Mouse (Mus musculus): Measurements from ENCODE around the gene Ahr.

The Ahr gene

DNA sequence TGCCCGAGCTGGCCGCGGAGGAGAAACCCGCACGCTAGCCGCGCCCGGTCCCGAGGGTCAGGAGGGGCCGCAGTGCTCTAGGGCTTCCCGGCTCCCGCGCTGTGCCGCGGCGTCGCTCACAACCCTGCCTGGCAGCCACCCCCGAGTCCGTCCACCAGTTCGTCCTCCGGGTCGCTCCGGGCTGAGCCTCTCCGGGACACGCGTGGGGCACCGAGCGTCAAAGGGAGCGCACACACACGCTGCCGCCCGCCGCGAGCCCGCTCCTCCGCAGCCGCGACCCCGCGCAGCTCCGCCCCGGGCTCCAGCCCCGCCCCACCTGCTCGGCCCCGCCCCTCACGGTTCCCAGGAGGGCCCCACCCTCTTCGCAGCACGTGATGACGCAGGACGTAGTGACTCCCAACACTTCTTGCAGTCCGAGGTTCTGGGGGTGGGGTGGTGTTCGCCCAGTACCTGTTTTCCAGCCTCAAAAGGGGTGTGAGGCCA is at the start of gene Ahr:
Gene Ahr, minus strand, starts transcription at position 285 of the 483 bp plus-strand sequence.
- DNase-seq (ENCODE audit: low spot score in 2 of 2), result peak; percentile 84 to 85

DNA sequence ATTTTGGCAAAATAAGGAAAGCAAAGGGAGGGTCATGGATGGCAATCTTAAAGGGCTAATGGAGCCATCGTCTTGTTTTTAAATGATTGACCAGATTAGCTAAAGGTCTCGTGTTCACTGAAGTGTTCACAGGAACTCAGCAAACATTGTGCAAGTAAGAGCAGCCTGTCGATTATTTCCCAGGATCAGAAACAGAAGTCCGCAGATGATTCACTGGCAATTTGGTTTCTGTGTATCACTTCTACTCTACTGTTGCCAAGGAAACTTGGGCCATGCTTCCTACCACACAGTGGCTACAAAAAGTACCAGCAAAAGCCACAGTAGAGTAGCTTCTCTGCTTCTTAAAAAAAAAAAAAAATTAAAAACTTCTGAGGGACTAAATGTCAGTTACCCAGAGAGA is 44.0 kb upstream of the Ahr start:
- DNase-seq (ENCODE audit: low spot score in 2 of 2), result peak; percentile 2 to 3

DNA sequence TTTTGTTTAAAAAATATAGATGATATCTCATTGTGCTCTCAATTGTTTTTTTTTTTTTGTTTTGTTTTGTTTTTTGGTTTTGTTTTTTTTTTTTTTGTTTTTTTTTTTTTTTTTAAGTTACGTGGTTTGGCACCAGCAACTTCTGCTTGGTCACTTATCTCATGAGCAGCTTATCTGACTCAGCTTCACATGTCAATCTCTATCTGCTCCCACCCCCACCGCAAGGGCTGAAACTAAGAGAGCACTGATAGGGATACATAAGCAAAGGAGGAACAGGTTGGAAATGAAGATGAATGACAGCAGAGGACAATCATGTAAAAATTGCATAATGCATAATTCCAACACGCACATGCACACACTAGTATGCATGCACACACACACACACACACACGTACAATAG is 41.3 kb upstream of the Ahr start:
- no peak for DNase-seq (ENCODE audit: low spot score in 2 of 2)

DNA sequence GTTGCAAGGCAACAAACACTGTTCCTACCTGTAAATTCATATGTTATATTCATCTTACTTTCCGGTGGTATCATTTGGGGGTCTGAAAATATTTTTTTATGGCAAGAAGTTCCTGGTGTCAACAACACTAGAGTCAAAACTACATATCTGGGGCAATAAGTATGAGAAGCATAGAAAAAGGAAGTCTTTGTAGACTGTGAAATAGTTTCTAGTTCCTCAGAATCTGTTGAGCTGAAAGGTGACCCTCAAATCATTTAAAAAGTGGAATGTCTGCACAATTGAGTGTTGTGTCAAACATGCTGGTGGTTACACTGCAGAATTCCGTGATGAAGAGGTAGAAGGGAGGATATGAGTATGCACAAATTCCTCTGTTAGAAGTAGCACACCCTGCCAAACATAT is 38.9 kb upstream of the Ahr start:
- no peak for DNase-seq (ENCODE audit: low spot score in 2 of 2)

DNA sequence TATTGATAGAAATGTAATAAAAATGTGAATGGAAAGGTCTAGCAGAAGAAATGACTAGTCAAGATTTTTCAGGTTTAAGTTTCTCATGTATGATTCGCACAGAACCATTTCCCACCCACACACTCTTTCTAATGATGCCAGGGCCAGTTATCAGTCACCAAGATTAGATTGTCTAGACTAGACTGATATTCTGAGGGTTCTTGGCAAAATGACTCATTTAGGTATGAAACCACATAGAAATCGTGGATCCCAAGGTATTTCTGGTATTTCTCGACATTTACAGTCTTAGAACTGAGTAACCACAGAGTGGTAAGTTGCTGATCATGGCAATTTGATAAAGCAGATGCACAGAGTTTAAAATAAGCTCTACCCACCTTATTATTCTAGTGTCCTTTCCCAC is 28.0 kb upstream of the Ahr start:
- no peak for DNase-seq (ENCODE audit: low spot score in 2 of 2)

DNA sequence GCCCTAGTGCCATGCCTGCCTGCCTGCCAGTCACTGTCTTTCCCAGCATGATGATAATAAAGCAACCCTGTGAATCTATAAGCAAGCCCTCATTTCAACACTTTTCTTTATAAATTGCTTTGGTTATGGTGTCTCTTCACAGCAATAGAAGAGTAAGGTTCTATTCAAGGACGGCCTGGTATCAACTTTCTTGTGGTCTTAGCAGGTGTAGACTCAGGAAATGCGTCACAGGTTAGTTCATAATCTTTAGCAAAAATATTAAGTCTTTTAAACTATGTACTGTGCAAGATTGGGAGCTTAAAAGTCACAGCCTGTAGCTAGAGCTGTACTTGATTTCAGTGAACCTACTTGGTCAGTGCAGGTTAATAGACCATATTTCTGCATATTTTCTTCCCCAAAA is 24.0 kb upstream of the Ahr start:
- DNase-seq (ENCODE audit: low spot score in 2 of 2), result no peak

DNA sequence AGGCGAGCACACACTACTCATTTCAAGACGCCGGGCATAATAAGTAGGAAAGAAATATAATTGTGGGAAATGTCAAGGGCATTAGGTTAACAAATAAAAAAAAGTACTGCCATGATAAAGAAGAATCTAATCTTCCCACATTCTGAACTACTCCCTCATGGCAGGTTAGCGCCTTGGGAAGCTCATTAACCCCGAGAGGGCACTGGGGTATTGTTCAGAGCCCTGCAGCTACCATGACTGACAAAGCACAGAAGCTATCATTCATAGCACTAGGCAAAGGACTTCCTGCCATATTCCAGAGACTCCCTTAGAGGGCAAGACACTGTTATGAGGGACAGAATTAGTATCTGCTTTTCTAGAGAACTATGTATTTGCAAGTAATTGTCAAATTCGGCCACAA is 21.1 kb upstream of the Ahr start:
- DNase-seq (ENCODE audit: low spot score in 2 of 2), result no peak

DNA sequence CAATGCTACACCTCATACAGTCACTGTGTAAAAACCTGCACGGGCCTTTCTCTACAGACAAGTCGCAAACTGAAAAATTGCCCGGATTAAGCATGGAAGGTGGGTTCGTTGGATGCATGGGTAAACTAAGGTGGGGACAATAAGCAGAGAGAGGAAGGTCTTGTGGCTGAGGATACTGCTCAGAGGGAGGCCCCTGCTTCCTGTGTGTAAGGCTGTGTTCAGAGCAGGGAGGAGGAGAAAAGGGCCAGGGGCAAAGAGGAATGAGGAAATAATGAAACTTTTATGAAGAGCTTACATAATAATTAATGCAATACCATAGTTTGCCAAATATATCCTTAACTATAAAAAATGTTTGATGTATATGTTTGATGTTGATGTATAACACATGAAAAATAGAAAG is 19.5 kb upstream of the Ahr start:
- DNase-seq (ENCODE audit: low spot score in 2 of 2), result no peak

DNA sequence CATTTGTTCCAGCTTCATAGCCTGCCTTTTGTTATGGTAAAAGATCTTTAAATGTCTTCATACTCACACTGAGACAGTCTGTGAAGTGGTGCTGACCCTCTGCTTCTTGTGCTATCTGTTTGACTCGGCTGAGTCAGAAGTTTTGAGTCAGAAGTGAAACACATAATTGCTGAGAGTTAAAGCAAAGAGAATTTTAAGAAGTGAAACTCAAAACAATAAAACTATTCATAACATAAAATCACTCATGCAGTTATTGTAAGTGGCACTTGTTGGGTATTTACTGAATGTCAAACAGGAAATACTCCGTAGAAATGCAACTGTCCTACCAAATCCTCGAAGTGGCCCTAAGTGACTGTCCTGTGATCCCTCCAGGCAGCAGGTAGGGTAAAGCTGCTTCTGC is 18.3 kb upstream of the Ahr start:
- no peak for DNase-seq (ENCODE audit: low spot score in 2 of 2)

DNA sequence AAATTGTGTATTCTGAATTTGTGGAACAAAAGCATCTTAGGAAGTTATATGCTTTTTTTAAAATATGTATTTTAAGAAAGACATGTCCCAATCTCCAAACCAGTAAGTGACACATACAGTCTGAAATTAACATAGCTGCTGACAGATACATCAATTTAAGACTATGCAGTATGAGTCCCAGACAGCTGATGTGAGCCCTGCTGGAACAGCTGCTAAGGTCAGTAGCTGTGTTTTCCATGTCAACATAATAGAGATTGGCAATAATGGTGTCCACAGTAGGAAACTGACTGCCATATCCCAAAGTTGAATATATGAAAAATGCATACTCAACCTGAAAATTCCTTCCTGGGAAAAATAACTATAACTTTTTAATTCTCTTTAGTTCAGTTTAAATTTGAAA is 15.5 kb upstream of the Ahr start:
- DNase-seq (ENCODE audit: low spot score in 2 of 2), result no peak

DNA sequence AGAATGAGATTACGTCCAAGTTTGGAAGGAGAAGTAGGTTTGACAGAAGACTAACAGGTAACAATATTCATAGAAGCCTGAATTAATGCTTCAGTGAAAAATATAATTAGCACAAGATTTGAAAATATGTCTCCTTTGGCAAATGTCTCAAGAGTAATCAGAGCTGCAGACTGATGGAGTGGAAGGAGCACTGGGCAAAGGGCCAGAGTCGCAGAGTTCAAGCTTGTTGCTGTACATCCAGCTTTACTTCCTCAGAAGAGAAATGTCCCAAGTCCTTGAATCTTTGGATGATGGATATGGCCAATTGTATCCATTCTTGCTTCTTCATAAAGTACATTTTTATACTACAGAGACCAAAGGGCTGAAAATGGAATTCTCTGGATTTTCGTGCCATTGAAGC is 8.0 kb upstream of the Ahr start:
- no peak for DNase-seq (ENCODE audit: low spot score in 2 of 2)

DNA sequence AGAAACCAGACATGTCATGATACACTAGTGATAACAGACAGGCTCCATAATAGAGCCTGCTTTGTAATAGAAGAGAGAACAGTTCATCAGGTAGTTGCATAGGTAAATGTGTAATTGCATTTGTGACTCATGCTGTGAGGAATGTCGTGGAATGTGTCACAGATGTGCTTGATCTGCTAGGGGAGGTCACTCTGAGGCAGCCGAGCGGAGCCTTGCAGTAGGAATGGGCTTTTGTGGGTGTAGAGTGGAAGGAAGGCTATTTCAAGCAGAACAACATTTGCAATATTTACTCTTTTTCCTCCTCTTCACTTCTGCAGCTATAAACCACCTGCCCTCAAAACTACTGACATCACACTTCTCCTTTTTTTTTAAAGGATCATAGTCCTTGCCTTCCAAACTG is 4.0 kb upstream of the Ahr start:
- DNase-seq (ENCODE audit: low spot score in 2 of 2), result no peak

DNA sequence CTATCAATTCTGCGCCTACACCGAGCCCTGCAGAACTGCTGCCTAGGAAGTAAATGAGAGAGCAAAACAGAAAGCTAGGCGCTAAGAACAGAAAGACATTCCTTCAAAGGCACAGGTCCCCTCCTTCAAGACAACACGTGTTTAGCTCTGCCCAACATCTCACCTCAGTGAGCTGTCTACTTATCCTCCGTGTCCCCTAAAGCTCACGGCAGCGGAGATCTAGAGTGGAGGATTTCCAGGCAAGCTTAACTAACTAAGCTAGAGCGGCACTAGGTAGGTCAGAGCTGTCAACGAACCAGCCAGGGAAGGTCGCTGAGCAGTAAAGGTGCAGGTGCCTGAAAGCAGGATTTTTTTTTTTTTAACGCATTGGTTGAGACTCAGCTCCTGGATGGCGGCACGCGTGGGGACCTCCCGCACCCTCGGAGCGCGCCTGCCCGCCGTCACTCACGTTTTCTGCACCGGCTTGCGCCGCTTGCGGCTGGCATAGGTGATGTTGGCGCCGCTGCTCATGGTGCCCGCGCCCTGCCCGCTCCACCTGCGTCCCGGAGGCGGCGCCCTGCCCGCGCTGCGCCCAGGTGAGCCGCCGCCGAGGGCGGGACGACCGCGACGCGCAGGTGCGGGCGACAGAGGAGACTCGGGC is 604 bp downstream of the Ahr start:
- DNase-seq (ENCODE audit: low spot score in 2 of 2), result peak; percentile 30 to 32

DNA sequence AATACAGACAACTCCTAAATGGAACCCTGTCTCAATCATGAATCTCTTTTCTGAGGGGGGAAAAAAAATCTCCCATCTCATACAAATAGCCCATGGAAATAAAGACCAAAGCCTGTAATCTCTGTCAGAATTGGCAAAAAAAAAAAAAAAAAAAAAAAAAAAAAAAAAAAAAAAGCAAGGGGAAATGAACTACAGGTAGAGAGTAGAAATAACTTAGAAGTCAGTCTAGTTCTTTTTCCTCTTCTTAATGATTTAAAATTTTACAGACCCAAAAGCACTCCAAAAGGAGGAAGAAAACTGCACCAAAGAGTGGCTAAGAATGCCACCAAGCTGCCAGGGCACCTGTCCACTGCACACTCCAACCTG is 1.1 kb downstream of the Ahr start:
- DNase-seq (ENCODE audit: low spot score in 2 of 2), result no peak

DNA sequence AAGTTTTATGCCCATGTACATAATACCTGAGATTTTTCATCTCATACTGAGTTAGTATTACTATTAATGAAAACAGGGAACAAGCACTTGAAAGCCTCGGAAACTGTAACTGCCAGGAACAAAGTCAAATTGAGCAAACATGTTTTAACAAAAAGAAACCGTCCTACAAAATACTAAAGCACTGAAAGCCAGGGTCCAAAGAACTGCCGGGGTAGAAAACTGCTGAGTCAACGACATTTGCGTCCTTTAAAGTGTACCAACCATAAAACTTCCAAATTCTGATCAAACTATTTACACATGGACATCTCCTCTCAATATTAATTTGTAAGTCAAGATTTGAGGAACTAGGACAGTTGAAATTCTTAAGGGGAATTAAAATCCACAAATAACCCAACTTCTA is 1.7 kb downstream of the Ahr start:
- DNase-seq (ENCODE audit: low spot score in 2 of 2), result no peak

DNA sequence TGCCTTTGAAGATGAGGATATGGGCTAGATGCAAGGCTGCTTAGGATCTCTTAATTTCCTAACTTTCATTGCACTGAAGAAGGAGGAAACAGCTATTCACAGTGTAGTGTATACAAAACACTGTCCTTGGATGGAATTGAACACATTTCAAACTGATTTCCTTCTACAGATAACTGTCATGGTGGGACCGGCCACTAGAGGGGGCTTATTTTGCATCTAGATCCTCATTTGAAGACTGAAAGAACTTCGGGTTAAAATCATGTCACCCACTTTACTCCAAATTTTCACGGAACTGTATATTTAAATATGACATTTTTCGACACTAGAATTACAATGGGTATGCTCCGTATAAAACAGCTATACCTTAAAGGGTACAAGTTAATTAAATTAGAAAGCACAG is 2.7 kb downstream of the Ahr start:
- DNase-seq (ENCODE audit: low spot score in 2 of 2), result peak; percentile 87

DNA sequence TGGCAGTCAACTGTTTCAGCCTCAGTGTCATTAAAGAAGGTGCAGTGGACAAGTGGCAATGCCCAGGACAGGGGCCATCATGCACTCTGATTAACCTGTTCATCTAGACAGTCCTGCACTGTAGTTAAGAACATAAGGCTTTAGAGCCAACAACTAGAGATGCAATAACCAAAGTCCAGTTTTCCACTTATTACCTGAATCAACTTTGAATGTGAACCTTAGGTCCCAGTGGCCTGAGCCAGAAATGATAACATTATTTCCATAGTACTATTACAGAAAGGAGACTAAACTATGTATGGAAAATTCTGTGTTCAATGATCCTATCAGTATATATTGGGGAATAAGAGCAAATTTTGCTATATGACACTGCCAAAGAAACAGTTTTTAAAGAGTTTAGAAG is 4.3 kb downstream of the Ahr start:
- no peak for DNase-seq (ENCODE audit: low spot score in 2 of 2)

DNA sequence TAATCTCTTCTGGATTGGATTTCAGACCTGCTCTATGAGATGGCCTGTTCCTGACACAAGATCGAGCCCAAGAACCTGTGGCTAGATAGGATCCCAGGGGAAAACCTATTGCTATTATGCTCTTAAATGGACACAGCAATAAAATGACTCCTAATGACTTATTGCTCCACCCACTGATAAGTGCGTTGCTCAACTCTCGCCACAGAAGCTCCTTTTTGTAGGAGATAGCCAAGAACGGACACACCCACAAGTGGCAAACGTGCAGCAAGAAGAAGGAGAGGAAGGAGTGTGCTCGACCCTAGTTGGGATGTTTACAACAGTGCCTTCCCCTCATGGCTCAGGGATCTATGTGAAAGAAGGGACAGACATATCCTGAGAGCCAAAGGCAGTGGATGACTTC is 7.4 kb downstream of the Ahr start:
- no peak for DNase-seq (ENCODE audit: low spot score in 2 of 2)

DNA sequence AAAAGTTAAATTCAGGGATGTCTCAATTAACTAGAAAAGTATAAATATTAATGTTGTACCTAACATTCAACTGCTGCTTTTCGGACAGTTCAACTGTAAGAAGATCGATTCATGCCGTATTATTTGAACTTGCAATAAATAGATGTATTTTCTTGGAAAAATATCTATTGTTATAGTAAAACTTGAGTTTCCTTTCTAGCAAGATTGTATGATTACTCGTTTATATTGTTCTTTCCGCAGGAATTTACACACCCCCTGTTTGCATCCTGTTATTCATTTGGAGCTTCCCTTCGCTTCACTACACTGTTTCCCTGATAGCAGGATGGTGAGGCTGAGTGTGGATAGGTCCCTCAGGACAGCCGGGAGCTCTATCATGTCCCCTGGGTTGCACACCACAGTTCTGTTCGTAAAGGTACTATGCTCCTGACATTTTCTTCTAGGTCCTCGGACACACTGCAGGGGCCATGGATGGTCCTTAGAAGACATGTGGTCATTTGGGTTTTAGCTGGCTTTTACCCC is 12.2 kb downstream of the Ahr start:
- no peak for DNase-seq (ENCODE audit: low spot score in 2 of 2)

DNA sequence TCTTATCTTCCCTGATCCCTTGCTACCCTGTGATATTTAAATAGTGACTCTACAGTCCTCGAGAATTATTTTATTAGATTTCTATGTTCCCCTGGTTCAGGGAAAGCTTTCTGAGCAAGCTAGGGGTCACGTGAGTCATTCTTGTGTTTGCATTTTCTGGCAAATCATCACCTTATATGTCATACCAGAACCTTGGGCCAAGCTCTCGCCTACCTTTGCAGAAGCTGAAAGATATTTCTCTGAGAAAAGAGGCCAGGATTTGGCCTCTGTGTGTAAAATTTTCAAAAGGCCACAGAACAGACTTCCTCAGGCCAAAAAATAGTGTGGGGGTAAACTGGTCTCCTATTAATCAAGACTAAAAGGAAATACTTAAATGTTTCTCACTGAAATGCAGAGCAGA is 19.2 kb downstream of the Ahr start:
- no peak for DNase-seq (ENCODE audit: low spot score in 2 of 2)

DNA sequence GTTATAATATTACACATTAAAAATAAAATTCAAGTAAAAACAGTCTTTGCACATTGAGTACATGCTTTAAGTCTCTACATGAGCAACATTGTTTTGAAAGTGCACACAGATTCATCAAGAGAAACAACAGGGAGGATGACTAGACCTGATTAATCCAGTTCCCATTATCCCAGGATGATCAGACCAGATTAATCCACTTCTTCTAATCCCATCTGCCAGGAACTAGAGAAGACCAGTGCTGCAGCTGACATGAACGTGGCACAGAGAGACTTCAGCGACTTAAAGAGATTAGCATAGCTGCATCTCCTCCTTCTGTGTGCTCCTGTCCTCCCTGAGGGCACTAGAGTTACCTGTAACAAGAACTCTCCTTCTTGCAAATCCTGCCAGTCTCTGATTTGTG is 20.2 kb downstream of the Ahr start:
- no peak for DNase-seq (ENCODE audit: low spot score in 2 of 2)

DNA sequence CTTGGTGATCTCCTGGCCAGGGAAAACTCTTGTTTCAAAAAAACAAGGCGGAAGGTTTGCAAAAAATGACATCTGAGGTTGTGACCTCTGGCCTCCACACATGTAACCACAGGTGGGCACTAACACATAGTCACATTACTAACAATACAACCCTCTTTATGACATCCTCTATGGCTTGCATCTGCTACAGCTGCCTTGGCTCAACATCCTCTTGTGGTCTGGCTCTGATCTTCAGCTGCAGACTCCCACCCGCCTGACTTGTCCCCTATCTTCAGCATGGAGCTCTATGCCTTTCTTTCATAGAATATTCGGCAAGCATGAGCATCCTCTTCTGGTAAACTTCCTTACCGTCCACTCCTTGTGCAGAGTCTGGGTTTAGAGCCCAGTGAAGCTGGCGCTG is 24.1 kb downstream of the Ahr start:
- DNase-seq (ENCODE audit: low spot score in 2 of 2), result no peak

DNA sequence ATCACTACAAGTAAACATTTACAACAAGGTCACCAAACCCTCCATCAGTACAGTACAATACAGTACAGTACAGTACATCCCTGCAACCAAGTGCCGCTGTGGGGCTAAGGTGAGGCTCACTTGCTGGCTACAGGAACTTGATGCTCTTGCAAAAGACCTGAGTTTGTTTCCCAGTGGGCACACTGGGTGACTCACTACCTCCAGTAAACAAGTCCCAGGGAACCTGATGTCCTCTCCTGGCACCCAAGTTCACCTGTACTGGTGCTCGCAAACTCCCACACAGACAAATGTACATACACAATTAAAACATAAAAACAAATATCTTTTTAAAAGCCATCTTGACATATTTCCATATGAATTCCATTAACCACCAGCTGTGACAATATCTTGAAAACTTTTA is 28.5 kb downstream of the Ahr start:
- no peak for DNase-seq (ENCODE audit: low spot score in 2 of 2)

DNA sequence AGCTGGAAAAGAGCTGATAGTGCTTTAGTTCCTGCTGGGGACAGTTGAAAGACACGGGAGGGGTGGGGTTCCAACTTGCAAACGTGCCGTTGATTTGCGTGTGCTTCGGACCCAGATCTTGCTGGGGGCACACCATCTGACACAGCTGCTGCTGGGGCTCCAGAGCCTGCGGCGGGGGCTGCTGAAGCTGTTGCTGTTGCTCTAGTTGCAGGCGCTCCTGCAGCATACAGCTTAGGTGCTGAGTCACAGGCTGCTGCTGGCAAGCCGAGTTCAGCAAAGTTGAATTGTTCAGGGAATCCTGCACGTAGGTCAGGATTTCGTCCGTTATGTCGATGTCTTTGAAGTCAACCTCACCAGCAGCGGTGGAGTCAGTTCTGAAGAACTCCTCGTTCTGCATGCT is 30.8 kb downstream of the Ahr start:
- DNase-seq (ENCODE audit: low spot score in 2 of 2), result no peak

All from right cerebral cortex, adult 2 months (tissue).